Mouse (Mus musculus) frontal cortex, postnatal 10 days (tissue): ENCODE data around the gene Tacr1.

ENCODE experiments used
- DNase-seq, 2 experiments: peaks; one replicate each; pipeline ENCODE4 v3.0.0; 2022; ENCODE audit warnings: low spot score in 2 of 2, mixed read lengths in 1 of 2

The Tacr1 gene

DNA sequence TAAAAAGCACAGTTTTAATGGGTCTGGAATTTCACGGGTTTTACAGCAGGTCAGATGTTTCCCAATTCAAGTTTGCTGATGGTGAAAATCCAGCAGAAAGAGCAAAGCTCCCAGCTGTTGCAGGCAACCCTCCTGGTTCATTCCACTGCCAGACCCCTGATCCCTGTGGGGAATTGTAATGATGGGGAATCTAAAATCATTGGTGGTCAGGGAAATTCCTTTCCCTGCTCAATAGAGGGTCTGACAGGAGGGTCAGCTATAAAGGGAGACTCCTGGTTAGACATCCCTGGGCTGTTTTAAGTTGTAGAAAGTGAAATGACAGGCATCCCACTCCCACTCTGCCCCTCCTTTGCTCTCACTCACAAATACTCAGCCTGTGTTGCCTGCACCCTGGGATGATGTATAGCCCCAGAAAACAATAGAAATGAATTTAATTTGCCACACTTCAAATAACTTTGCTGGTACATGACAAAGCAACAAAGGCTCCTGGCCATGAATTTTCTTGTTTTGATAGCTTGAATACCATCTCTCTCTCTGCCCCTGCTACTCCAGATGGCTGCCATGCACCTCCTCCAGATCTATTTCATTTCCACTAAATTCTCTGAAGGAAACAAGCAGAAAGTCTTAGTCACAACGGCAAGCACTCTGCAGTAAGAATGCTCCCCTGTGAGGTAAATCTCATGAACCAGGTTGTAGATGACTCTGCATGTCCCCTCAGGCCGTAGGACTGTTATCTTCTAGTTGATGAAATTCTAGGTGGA is 123.2 kb downstream of the Tacr1 start:
- no peak for DNase-seq

DNA sequence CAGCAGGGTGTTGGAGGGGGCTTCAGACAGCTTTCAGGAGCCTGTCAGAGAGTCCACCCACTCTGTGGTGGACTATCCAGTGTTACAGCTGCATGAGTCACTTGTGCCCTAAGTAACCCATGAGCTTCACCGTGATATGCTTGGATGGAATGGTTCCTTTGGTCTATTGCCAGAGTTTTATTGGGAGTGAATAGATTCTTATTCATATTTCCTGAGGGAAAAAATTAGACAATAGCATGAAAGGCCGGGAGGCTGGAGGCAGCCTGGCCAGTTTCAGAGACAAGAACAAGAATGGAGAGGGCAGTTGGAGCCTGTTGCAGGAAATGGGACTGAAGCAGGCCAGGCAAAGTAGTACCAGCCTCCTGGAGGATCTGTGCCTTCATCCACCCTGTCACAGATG is 126.5 kb downstream of the Tacr1 start:
- DNase-seq, result no peak

DNA sequence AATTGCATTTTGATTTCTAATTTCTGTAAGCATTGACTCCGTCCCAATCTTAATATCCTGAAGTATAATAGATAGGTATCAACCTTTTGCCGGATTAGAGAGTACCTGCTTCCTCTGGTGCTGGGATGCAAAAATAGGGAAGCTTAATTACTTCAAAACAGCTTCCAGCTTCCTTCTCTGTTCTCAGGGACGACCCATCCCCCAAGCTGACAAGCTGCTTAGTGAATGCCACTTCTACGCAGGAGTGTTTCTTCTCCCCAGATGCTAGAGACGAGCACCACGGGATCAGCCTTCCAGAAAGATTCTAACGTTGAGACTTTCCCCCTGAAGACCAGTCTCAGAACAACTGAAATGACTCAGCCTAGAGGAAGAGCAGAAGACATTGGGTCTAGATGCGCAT is 134.5 kb downstream of the Tacr1 start:
- no peak for DNase-seq

DNA sequence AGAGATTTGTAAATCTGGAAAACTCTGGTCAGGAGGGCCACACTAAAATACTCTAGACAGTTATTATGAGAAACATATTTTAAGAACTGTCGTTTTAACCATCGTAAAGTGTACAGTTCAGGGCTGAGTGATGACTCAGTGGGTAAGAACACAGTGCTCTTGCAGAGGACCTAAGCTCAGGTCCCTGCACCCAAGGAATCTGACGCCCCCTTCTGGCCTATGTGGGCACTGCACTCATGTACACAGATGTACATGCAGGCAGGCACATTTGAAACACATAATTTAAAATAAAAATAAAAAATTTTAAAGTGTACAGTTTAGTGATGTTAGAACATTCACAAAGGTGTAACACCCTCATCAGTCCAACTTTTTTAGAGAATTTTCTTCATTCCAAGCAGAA is 147.1 kb downstream of the Tacr1 start:
- no peak for DNase-seq

DNA sequence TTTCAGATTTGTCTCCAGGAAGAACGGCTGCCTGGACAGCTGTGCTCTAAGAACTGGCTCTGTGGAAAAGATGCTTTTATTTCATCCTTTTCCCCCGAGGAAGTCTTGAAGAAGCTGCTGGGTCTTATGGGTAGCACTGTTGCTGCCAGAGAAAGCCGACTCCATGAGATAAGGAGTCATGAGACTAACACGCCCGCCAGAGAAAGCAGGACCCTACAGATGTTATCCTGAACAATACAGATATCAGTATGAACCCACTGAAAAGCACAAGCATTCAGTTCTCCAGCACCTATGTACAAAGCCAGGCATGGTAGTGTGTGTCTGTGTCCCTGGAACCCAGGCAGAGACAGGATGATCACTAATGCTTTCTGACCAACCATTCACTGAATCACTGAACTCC is 173.3 kb downstream of the Tacr1 start:
- no peak for DNase-seq

DNA sequence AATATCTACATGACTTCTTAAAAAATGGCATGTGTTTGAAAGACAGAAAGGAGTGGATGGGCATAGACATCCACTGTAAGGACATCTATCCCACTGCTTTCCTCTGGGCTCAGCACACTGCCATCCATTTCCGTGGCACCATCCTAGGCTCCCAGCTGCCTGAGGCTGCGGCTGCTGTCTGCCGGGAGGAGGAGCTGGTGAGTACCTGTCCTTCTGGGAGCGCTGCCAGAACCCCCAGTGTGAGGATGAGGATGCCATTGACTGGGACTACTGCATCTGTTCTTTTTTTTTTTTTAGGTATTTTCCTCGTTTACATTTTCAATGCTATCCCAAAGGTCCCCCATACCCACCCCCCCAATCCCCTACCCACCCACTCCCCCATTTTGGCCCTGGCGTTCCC is 183.3 kb downstream of the Tacr1 start:
- no peak for DNase-seq

DNA sequence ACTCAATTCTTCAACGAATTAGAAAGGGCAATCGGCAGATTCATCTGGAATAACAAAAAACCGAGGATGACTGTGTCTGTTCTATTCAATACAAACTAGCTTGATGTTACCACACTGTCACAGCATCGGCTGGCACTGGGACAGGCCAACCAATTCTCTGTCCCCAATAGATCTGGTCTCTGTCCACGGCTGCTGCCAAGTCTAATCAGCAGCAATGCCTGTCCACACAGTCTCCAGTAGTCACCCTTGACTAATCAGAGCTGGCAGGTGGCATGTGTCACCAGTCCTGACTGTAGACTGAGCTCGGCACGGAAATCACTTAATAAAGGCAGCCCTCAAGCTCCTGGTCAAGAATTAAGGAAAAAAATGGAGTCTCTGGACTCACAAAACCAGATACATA is 187.3 kb downstream of the Tacr1 start:
- DNase-seq, result no peak

DNA sequence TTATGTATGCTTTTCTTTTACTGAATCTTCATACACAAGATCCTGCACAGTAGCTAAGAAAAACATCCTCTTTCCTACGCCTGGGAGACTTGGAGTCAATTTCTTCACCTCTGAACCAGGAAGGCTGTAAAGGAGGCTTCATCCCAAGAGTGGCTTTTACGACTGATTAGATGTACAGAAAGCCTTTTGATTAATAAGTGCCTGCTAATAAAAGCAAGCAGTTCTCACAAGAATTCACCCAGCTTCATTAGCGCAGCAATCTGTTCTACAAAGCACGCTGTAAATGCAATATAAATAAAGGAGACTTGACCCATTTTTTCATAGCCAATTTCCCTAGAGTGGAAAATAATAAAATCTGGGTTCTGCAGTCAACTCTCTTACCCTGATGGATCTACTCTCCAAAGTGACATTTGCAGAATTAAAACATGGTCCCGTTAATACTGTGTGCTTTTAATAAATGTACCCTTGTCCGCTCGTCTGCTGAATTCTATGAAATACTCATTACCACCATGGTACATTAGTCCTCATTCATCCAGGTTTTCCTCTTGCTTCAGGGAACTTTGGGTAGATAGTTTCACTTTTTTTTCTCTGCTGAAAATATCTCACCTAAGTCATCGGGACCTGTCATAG is 193.4 kb downstream of the Tacr1 start:
- no peak for DNase-seq

DNA sequence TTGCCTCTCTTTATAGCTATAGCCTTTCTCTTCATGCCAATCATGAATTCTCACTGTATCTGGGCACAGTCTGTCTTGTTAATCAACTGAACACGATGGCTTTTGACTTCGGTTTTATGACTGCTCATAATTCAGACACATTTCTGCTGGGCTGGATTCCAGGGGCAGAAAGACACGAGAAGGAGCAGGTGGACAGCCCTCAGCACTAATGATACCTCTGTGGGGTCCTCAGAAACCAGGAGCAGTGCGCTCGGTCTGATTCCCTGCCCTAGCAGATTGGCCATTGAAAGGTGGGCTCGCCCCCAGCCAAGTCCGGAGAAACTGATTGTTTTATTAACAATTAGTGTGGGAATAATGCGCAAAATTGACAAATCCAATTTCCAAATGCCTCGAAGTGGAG is 201.1 kb downstream of the Tacr1 start:
- no peak for DNase-seq

DNA sequence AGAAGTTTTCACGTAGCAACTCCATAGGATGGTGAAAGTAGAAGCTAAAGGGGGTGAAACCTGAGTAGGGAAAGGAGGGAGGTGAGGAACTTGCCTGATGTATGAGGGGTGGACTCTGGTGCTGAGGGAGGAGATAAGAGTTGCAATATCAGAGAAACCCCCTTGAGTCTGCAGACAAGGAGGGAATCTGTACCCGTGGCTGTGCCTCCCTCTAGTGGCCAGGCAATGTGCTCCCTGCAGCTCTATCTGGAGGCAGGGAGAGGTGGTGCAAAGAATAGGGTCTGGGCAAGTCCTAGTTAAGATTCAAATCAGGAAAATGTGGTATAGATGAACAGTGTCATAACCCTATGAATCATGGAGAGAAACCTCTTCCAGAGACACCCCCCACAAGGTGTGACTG is 201.5 kb downstream of the Tacr1 start:
- DNase-seq, result peak in 1 of 2 experiments; percentile 28

DNA sequence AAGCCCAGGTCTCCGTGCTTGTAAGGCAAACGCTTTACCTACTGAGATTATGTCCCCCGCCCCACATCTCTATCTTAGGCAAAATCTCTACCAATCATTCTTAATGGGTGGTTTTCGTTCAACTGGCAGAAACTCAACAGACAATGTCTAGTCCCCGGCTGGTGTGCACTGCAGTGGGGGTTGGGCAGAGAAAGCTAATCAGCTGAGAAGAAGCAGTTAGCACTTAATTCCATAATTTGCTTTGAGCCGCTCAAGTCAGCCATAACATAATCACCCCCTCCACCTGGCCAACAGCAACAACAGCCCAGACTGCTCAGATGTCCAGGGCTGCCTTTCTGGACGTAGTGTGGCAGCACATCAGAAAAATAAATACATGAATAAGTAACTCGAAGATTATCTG is 202.7 kb downstream of the Tacr1 start:
- no peak for DNase-seq

DNA sequence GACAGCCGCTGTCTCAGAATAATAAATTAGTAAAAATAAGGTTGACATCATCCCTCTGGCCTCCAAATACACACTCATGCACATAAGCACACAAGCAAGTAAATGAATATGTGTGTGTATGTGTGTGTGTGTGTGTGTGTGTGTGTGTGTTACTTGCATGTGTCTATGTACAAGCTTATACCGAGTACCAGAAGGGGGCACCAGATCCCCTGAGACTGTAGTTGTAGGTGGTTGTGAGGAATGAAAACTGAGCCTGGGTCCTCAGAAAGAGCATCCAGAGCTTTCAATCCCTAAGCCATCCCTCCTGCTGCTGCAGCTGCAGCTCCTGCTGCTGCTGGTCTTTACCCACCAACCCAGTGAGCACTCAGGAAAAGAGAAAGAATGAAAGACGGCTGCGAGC is 206.6 kb downstream of the Tacr1 start:
- no peak for DNase-seq

DNA sequence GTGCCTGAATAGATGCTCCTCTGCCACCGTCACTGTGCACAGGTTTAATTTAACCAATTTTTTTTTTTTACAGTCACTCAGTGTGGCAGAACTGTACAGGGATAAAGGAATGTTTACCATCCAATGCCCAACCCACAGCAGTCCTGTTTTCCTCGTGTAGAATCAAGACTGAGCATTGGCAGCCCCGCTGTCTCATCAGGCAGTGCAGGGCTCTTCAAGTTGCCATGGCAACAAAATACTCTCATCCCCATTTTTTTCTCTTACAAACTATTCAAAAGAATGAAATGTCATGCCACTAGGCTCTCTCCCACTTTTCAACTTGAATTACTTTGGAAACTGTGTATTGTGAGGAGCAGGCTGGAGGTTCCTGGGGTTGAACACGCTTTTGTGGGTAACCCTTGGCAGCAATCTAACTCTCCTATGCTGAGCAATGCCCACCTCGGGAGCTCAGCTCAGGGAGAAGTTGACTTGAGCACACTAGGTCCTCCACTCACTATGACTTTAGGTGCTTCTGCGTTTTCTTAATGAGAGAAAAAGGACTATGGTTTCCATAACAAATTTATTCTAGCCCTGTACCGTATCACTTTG is 207.3 kb downstream of the Tacr1 start:
- DNase-seq, result no peak
